Mouse (Mus musculus) layer of hippocampus, adult 2 months (tissue): ENCODE data around the gene Rilpl1. TPM values are rescaled to one million over a fixed set of nuclear protein-coding genes. Genes with fewer than 3 reads are reported as not detected.

Experiments
- DNase-seq, 2 experiments: peaks; one replicate each; pipeline ENCODE4 v3.0.0; 2022; ENCODE audit warnings: low spot score in 2 of 2
- H3K27ac ChIP-seq: fragments of 200-600 bp; 2 replicates; pipeline ENCODE4 v1.8.1; 2022
- H3K4me3 ChIP-seq: fragments of 200-600 bp; 2 replicates; pipeline ENCODE4 v1.8.1; 2022; ENCODE audit warnings: mild to moderate bottlenecking
- CTCF ChIP-seq: fragments of 200-600 bp; conservative IDR thresholded peaks from 2 replicates; pipeline ENCODE4 v1.8.1; 2022; ENCODE audit warnings: antibody characterized with exemption, mild to moderate bottlenecking, moderate library complexity
- total RNA-seq, 2 experiments: library from RNA; stranded (reverse); gene quantifications; 2 replicates each; pipeline ENCODE4 v1.2.3; 2021

Rilpl1 gene
- total RNA-seq, 2 experiments from 2014 or later, result 69.1 to 78.2 TPM

GRCm38 (mm10) chr5:124540905-124541601 is 9.9 kb upstream of the Rilpl1 start:
- no peak for DNase-seq
- Histone ChIP-seq H3K4me3 (peak overlapping the region; percentile 85), H3K27ac (peak overlapping the region; percentile 75)
- no peak for TF ChIP-seq CTCF

GRCm38 (mm10) chr5:124540383-124540786 is 9.2 kb upstream of the Rilpl1 start, which contains the start of gene Tmed2:
Gene Tmed2, plus strand, starts transcription at chr5:124540695.
- Histone ChIP-seq H3K27ac (peak within 1 kb of the TSS; percentile 84), H3K4me3 (peak within 1 kb of the TSS; percentile 85)
- peak; percentile 95 to 97 for DNase-seq
- peak; percentile 65 for TF ChIP-seq CTCF

GRCm38 (mm10) chr5:124539905-124540304 is 8.7 kb upstream of the Rilpl1 start:
- no peak for DNase-seq
- Histone ChIP-seq H3K27ac (peak overlapping the region; percentile 84), H3K4me3 (peak overlapping the region; percentile 48)
- TF ChIP-seq CTCF, result no peak

- Histone ChIP-seq H3K4me3 (no peak overlapping the region), H3K27ac (peak overlapping the region; percentile 74)
- peak; percentile 83 for TF ChIP-seq CTCF
- peak; percentile 72 to 82 for DNase-seq
These were observed 7.9 kb upstream of the Rilpl1 start for GRCm38 (mm10) chr5:124538813-124539792.

GRCm38 (mm10) chr5:124536776-124537175 is 5.6 kb upstream of the Rilpl1 start:
- TF ChIP-seq CTCF, result peak; percentile 34
- peak overlapping the region; percentile 70 for H3K27ac ChIP-seq
- peak overlapping the region; percentile 26; the same call in 1 of the 2 replicates for H3K4me3 ChIP-seq
- DNase-seq, result no peak

- no peak for DNase-seq
- Histone ChIP-seq H3K4me3 (no peak overlapping the region), H3K27ac (no peak overlapping the region)
- no peak for TF ChIP-seq CTCF
These were observed 3.8 kb upstream of the Rilpl1 start for GRCm38 (mm10) chr5:124535016-124535415.

GRCm38 (mm10) chr5:124532451-124532850 is 1.3 kb upstream of the Rilpl1 start:
- Histone ChIP-seq H3K27ac (peak overlapping the region; percentile 96; the same call in 1 of the 2 replicates), H3K4me3 (no peak overlapping the region)
- no peak for TF ChIP-seq CTCF
- DNase-seq, result no peak

- DNase-seq, result no peak
- Histone ChIP-seq H3K27ac (peak overlapping the region; percentile 96), H3K4me3 (peak overlapping the region; percentile 69)
- TF ChIP-seq CTCF, result 0 out of 2 replicates have a peak, but pooled peaks have one; percentile 5
These were observed 366 bp upstream of the Rilpl1 start for GRCm38 (mm10) chr5:124531583-124531930.

GRCm38 (mm10) chr5:124529697-124530096 is 1.5 kb downstream of the Rilpl1 start:
- Histone ChIP-seq H3K27ac (peak overlapping the region; percentile 96), H3K4me3 (peak overlapping the region; percentile 69)
- DNase-seq, result no peak
- TF ChIP-seq CTCF, result no peak

- H3K4me3 ChIP-seq, result peak overlapping the region; percentile 69
- no peak for TF ChIP-seq CTCF
- DNase-seq, result no peak
- H3K27ac ChIP-seq, result peak overlapping the region; percentile 96
These were observed 2.0 kb downstream of the Rilpl1 start for GRCm38 (mm10) chr5:124529191-124529651.

- TF ChIP-seq CTCF, result no peak
- peak overlapping the region; percentile 69 for H3K4me3 ChIP-seq
- H3K27ac ChIP-seq, result peak overlapping the region; percentile 96
- no peak for DNase-seq
These were observed 2.4 kb downstream of the Rilpl1 start for GRCm38 (mm10) chr5:124528791-124529190.

GRCm38 (mm10) chr5:124528351-124528750 is 2.8 kb downstream of the Rilpl1 start:
- no peak for TF ChIP-seq CTCF
- peak overlapping the region; percentile 69 for H3K4me3 ChIP-seq
- no peak for DNase-seq
- peak overlapping the region; percentile 96 for H3K27ac ChIP-seq

GRCm38 (mm10) chr5:124524943-124525342 is 6.2 kb downstream of the Rilpl1 start:
- Histone ChIP-seq H3K27ac (peak overlapping the region; percentile 96), H3K4me3 (no peak overlapping the region)
- TF ChIP-seq CTCF, result no peak
- no peak for DNase-seq
